ENCODE assay signal across 20 mouse cellular contexts in the genomic region with DNA sequence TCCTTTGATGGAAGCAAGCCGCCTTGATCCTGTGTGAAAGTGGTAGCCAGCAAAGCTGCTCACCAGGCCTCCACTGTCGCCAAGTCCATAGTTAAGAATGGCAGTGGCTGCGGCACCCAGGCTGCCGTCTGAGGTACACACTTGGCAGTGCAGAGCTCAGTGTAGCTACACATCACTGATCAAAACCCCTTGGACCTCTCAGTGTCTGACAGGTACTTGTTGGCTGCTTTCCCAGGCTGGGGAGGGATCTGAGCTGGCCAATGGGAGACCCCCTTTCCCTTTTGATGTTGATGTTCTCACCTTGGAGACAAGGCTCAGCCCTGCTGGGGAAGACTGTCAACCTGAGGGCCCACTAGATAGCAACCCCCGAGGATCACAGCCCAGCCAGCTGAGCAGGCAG.
DNase-seq lines count a peak whose midpoint lies in the region; ATAC-seq lines count a peak whose summit lies in the region.
"Had no signal": no experiment of that assay in that cellular context is flagged by ENCODE, and none has a peak within 500 bp of the region (broad histone marks: within the 10 kb centered on the region; RNA-seq: fewer than 3 reads in every experiment).

No protein-coding gene starts in this region.

- intact Hi-C loops in heart, postnatal 36 days (cut with DNase I) = no loop called here

- no peak overlapping the region for H3K4me3 ChIP-seq in heart, embryonic 13.5 days
- no peak overlapping the region for H3K4me3 ChIP-seq in lung, embryonic 16.5 days (ENCODE audit: low read length)
- H3K4me3 ChIP-seq: erythroblast, embryonic 14.5 days; left cerebral cortex, adult 2 months; limb, embryonic 12.5 days; liver, embryonic 15.5 days; midbrain, embryonic 15.5 days; stomach, embryonic 15.5 days had no signal

- H3K4me1 ChIP-seq in heart, embryonic 13.5 days = peaks cover 38% of the 10 kb centered on the region
- H3K4me1 ChIP-seq in lung, embryonic 16.5 days (replicated peaks; ENCODE audit: control insufficient read depth, insufficient read depth, low read length) = peaks cover 9% of the 10 kb centered on the region

- H3K9ac ChIP-seq in heart, embryonic 13.5 days = no peak overlapping the region
- H3K9ac ChIP-seq in lung, embryonic 16.5 days (ENCODE audit: low read length) = no peak overlapping the region
- H3K9ac ChIP-seq: forebrain, postnatal 0 days; limb, embryonic 12.5 days; liver, embryonic 15.5 days; midbrain, embryonic 15.5 days; stomach, embryonic 15.5 days had no signal

- no peaks in the 10 kb centered on the region for H3K9me3 ChIP-seq in heart, embryonic 13.5 days
- no peaks in the 10 kb centered on the region for H3K9me3 ChIP-seq in lung, embryonic 16.5 days (ENCODE audit: control insufficient read depth, low read length)
- H3K9me3 ChIP-seq: limb, embryonic 12.5 days; liver, embryonic 15.5 days; midbrain, embryonic 15.5 days; stomach, embryonic 15.5 days had no signal

- DNase-seq in heart, postnatal 36 days = no peak
- DNase-seq in lung, postnatal 10 days = no peak
- peak; percentile 45 to 47 for DNase-seq in kidney, adult 8-10 months
- peak; percentile 49 to 63 for DNase-seq in kidney, postnatal 36 days
- no peak for DNase-seq in spleen, adult 12 weeks (ENCODE audit: low spot score)
- DNase-seq: B cell, adult 2 months; cerebellum, adult 9-10 months; embryo, embryonic 11 days; forebrain, postnatal 0 days; gastrocnemius, postnatal 10 days; thymus, postnatal 25 days had no signal

- 0 out of 2 replicates have a peak, but pooled peaks cover 2% of the 10 kb centered on the region for H3K27me3 ChIP-seq in heart, embryonic 13.5 days (replicated peaks)
- no peaks in the 10 kb centered on the region for H3K27me3 ChIP-seq in lung, embryonic 16.5 days (ENCODE audit: control insufficient read depth, insufficient read depth, low read depth, low read length)
- H3K27me3 ChIP-seq: liver, embryonic 15.5 days; midbrain, embryonic 15.5 days; Patski; stomach, embryonic 15.5 days had no signal

- ATAC-seq in heart, embryonic 13.5 days (ENCODE audit: extremely low read depth, insufficient number of reproducible peaks, low FRiP score, low TSS enrichment) = peak; percentile 64; the same call in 1 of the 2 replicates
- peak; percentile 37; the same call in 1 of the 2 replicates for ATAC-seq in lung, embryonic 16.5 days (ENCODE audit: low read depth)
- ATAC-seq: forebrain, postnatal 0 days; midbrain, embryonic 15.5 days; Patski had no signal

- no peak overlapping the region for H3K27ac ChIP-seq in heart, embryonic 13.5 days (replicated peaks)
- no peak overlapping the region for H3K27ac ChIP-seq in lung, embryonic 16.5 days (ENCODE audit: low read length)
- H3K27ac ChIP-seq: left cerebral cortex, adult 2 months; limb, embryonic 12.5 days; liver, embryonic 15.5 days; midbrain, embryonic 15.5 days; stomach, embryonic 15.5 days had no signal

- no peak overlapping the region for H3K4me2 ChIP-seq in heart, embryonic 13.5 days
- H3K4me2 ChIP-seq in lung, embryonic 16.5 days (ENCODE audit: low read depth, low read length) = no peak overlapping the region
- H3K4me2 ChIP-seq: limb, embryonic 12.5 days; liver, embryonic 15.5 days; midbrain, embryonic 15.5 days; stomach, embryonic 15.5 days had no signal

- no peaks in the 10 kb centered on the region for H3K36me3 ChIP-seq in heart, embryonic 13.5 days
- H3K36me3 ChIP-seq in lung, embryonic 16.5 days (ENCODE audit: control insufficient read depth, insufficient read depth, low read length) = no peaks in the 10 kb centered on the region
- H3K36me3 ChIP-seq: limb, embryonic 12.5 days; liver, embryonic 15.5 days; midbrain, embryonic 15.5 days; stomach, embryonic 15.5 days had no signal

- WGBS in heart, embryonic 13.5 days = 48% methylated on average over 5 of the region's 5 CpGs
- 56% methylated on average over 5 of the region's 5 CpGs for WGBS in lung, embryonic 16.5 days

Comparison
In these comparisons a context has a peak if more than half of its experiments do, and no peak if none do; other contexts are left out.
1. DNase-seq: peak in kidney, adult 8-10 months (2 of 2) and kidney, postnatal 36 days (2 of 2); none in heart, postnatal 36 days (0 of 2), lung, postnatal 10 days (single experiment) and spleen, adult 12 weeks (single experiment).